Mouse (Mus musculus): Measurements from ENCODE around the gene Naga.

The Naga gene

DNA sequence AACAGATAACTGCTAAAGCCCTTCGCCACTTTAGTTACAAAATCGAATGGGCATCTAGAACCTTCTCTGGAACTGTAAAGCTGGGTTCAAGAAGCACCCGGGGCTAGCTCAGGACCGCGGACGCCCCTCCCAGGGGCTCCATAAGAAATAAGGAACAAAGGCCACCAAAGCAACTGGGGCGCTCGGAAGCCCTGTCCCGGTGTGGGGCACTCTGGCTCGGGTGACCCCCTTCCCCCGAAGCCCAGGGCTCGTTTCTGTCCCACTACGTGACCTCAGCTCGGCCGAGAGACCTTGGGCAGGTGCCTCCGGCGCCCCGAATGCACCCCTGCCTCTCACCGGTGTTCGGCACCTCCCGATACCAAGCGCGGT is 15.0 kb upstream of the Naga start:
- DNase-seq: no peak

DNA sequence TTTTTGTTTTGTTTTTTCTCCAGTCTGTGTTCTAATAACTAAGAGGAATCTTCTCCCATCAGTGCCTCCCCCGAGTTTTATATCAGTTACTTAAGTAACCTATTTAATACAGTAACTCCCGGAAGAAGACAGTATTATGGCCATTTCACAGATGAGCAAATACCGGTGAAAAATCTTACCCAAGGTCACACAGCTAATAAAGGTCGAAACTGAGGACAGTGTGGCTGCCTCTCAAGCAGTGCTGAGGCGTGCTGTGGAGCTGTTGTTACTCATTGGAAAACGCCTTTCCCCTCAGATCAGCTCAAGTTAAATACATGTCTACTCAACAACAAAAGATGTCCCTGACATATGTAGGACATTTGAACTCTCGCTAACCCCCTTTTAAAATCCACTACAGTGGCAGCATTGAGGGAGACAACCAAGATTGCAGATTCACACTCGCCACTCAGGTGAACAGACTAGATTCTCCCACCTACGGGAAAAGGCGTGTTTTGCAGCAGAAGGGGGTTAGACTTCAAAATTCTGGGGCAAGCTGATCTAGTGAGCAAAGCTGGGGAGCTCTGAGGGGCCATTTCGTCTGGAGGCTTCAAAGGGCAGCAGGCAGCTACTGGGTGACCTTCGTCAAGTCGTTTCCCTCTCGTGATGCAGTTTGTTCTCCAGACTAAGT is 14.5 kb upstream of the Naga start:
- peak; percentile 33 for DNase-seq

DNA sequence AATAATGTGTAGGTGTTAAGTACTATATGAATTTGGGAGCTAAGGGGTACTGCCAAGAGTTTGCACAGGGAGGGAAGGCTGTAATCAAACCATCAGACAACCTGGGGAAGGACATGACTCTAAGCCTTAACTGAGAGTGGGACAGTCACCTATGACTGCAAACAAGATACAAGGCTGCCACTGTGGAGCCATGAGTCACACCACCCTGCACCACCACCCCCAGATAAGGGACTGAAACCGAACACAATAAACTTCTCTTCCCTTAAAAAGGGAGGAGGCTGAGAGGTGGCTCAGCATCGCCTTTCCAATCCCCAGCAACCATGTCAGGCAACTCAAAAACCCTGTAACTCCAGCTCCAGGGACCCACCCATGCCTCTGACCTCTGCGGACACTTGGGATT is 12.8 kb upstream of the Naga start:
- no peak for DNase-seq

DNA sequence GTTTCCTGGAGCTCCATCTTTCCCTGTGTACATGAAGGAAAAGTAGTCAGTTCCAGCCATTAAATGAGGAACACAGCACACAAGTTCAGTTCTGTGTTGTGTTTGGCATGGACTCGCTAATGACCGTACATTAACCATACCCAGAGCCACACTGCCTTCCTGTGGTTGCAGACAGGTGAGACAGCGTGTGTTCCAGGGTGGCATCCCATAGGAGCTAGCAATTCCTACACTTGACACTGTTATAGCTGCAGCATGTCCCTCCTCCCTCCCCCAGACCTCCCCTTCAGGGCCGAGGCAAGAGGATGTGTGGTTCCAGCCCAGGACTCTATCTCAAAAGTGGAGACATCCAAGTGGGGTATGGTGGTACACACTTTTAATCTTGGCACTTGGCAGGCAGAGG is 11.6 kb upstream of the Naga start:
- DNase-seq: no peak

DNA sequence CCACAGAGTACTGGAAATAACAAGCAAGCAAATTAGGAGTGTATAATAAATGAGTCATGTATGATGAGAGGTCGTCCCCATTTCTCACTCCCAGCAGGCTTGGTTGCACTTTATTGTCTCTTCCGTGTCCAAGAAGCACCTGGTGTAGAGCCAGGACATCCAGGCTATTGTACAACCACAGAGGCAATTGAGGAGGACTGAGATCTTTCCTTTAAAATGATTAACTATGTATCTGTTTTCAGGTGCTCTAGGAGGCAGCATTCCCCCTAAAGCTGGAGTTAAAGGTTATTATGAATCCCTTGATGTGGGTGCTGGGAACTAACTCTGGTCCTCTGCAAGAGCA is 10.2 kb upstream of the Naga start:
- peak; percentile 1 for DNase-seq

DNA sequence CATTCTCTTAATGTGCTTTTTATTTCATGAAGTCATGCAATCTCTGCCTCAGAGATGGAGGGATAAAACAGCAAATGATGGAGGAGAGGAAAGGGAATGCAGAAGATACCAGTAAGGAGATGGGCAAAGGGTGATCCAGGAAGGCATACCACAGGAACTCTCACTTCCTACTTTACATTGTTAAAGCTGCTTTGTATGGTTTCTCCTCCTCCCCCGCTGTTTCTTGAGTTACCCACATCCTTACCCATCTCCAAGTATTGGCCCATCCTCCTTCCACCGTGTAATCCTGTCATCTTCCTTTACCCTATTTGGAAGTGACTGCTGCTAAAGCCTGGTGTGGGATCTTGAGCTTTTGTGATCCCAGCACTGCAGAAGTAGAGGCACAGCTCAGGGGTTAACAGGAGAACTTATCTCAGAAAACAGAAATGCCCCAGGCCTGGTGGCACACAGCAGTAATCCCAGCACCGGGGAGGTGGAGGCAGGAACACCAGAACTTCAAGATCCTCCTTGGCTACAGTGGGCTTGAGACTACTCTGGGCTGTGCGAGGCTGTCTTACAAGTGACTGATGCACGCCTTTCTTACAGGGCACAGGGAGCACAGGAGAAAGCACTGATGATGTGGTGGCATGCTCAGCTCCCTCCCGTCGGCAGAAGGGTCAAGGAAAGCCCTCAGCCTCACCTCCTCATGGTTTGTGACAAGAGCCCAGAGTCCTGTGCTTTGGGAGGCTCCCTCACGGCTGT is 9.7 kb upstream of the Naga start:
- DNase-seq: peak; percentile 2

DNA sequence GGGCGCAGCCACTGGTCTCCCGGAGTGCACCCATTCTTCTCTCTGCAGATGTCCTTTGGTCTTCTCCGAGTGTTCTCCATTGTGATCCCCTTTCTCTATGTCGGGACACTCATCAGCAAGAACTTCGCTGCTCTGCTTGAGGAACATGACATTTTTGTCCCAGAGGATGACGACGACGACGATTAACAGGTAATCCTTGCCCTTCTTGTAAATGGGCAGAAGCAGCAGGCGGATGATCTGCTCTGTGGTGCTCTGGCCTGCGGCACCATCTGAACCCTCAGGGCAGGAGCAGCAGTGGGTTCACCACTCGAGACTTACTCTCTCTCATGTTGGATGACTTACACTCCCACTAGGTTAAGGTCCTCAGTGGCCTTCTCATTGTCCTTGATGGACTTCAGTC is 9.1 kb upstream of the Naga start:
- no peak for DNase-seq

DNA sequence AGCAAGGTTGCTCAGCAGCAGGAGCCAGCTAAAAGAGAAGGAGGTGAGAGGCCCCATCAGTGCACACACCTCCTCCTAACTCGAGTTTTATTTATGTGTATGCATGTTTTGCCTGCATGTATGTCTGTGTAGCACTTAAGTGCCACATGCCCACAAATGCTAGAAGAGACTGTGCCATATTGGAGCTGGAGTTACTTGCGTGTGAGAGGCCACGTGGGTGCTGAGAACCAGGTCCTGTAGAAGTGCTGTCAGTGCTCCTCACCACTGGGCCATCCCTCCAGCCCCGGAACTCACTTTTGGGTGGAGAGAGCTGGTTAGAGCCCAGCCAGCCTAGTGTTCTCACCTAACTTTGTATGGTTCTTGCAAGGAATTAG is 8.6 kb upstream of the Naga start:
- no peak for DNase-seq

DNA sequence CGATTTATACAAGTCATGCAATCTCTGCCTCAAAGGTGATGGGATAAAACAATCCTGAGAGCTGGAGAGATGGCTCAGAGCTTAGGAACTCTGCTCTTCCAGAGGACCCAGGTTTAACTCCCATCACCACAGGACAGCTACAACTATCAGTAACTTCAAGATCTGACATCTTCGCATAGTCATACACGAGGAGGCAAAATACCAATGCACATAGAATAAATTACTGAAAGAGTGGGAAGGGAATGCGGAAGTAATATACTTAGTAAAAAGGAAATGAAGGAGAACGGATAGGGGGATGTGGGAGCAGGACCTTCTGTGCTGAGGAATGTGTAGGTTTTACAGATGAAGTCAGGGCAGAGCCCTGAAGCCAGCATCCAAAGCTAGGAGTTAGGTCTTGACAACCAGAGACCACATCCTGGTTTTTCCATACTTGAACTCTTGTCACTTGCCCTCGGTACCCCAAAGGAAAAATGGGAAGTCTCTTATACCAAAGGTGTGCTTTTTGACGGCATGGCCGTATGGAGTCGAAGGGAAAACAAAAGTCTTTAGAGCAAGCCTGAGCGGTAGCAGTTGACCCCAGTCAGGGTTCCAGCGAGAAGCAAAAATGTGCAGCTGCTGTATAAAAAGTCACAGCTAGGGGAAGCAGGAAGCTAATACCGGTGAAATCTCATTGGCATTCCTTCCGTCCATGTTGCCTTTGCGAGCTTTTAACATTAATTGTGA is 8.0 kb upstream of the Naga start:
- no peak for DNase-seq

DNA sequence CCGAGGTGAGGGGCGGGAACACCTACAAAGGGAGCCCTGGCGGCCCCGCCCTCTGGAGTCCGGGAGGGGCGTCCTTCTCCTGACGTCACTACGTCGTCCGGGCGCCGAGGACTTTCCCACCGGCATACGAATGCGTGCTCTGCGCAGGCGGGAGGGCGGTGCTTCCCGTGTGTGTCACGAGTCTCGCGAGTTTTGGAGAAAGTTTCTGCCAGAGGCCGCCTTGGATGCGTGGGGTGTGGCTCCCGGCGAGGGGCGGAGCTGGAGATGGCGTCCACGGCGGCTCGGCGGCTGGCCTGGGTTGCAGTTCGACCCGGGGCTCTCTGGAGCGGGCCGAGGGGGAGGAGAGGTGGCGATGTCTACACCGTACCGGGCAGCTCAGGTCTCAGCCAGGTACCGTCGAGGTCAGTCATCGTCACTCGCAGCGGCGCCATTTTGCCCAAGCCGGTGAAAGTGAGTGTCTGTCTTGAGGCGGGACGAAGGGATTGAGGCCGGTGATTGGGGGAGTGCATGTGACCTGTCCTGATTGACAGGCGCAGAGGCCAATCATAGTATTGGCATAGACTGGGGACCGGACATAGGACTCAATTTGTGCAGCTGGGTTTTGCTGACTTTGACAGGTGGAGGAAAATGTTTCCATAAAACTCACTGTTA is 7.2 kb upstream of the Naga start:
- peak; percentile 98 for DNase-seq

DNA sequence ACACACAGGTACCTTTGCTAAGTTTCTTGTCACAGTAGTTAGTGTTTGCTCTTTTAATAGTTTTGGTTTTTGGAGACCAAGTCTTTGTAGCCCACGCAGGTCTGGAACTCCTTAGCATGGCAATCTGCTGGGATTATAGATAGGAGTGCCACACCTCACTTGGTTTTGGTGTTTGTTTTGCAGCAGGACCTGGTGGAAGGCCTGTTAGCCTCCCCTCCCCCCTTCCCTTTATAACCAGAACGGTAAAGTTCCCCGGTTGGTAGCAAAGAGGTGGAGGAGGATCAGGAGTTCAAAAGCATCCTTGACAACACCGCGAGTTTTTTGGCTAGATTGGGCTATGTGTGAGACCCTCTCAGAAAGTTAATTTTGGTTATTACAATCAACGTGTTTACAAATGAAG is 6.2 kb upstream of the Naga start:
- DNase-seq: no peak

DNA sequence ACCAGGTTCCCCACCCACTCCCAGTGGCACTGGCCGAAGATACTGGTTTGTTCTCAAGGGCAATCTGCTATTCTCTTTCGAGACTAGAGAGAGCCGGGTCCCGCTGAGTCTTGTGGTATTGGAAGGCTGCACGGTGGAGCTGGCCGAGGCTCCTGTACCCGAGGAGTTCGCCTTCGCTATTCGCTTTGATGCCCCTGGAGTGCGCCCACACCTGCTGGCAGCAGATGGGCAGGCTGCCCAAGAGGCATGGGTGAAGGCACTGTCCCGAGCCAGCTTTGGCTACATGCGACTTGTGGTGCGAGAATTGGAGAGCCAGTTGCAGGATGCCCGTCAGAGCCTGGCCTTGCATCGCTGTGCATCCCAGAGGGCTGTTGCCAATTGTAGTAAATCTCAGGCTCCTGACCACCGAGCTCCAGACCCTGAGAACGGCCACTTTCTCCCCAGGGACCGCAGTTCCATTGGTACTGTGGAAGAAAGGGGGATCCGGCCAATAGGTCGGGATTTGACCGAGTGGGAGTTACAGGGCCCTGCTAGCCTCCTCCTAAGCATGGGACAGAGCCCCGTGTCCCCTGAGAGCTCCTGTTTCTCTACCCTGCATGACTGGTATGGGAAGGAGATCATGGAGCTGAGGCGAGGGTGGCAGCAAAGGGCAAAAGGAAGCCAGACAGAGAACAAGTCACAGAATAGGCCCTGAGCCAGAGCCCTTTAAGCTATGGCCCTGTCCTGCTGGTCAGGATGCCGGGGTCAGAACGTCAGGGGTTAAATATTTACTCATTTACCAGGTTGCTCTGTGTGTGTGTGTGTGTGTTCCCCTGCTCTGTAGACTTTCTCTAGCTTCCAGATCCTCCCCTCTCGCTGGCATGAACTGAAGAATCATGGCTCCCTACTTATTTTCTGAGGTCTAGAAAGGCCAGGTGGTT is 4.9 kb upstream of the Naga start:
- no peak for DNase-seq

DNA sequence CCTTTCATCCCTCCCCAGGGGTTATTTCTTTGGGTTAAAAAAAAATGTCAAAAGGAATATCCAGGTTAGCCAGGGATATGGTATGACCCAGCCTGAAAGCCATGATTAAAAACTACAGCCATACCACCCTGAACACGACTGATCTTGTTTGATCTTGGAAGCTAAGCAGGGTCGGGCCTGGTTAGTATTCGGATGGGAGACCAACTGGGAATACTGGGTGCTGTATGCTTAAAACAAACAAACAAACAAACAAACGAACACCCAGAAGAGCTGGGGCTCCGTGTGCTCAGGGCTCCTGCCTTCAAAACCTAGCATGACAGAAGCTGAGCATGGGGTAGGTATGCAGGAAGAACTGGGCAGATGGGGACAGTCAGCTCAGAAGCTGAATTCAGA is 3.8 kb upstream of the Naga start:
- no peak for DNase-seq

DNA sequence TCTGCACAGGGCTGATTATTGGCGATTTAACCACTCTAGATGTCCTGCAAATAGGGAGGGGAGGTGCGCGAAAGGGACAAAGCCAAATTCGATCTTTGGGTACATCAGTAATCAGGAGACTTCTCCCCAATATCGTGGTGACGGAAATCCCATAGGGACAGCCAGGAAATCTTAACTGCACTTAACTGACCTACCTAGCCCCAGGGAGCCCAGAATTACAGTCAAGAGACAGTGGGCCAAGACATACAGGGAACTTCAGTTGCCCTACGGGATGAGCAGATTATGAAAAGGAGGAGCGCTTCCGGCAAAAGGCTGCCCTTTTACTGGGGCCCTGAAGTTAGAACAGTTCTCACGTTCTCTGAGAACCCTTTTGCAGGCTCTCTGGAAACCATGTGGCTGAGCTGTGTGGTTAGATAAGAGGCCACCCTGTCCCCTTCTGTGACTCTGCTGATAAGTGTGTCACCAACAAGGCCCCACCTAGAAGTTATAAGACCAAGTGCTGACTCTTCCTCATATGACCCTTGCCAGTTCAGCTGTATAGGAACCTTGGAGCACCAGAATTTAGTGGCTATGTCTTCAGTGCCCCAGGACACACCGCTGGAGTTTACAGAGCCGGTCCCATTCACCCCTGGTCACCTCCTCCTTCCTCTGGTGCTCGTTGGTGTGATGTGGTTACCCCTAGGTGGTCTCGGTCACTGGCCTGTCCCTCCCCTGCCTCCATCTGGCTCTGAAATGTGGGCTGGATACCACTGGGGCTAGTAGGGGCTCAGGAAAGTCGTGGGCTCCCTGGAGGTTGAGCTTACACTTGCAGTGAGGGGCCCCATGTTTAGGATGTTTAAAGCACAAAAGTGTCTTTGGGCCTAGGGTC is 3.2 kb upstream of the Naga start:
- peak; percentile 31 for DNase-seq

DNA sequence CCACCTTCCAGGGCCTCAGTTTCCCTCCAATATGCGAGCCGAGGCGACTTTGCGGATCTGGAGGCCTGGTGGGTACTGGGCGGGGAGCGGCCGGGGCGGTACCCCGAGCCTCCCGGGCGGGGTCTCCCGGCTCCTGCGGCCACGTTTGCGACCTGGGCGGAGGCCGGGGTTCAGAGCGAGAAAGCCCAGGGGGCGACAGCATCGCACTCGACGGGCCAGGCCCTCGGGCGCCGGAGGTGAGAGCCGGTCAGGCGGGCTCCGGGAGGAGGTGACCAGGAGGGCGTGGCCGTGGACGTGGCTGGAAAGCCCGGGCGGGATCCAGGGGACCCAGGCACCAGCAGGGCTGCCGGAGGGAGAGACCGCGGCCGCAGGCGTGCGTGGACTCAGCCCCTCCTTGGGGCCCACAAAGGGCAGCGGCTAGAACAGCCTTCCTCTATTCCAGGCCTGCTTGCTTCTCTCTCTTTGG is 2.3 kb upstream of the Naga start:
- peak; percentile 41 for DNase-seq

DNA sequence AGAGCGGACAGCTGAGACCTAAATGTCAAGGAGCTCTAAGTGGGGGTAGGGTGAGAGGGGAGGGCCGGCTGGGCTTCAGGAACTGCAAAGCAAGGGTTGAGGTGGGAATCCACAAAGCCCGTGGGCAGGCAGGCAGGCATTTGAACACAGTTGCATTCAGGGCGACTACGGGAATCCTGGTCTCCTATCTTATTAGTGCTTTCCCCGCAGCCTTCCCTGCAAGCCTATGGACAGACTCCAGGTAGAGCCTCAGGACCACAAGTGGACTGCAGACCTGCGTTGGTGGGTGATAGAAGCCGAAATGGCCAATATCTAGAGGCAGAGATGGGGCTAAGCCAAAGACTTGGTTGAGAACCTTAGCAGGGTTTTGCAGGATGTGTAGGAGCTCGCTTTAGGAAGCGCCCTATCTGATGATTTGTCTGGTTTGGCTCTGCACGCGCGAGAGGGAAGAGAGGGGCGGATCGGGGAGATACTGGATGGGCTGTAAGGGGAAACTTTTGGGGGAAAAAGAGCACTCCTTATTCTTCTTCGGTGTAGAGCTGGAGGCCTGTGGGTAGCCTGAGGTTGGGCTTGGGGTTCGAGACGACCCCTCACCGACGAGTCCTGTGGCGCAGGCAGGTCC is 1.8 kb upstream of the Naga start:
- DNase-seq: peak; percentile 4

DNA sequence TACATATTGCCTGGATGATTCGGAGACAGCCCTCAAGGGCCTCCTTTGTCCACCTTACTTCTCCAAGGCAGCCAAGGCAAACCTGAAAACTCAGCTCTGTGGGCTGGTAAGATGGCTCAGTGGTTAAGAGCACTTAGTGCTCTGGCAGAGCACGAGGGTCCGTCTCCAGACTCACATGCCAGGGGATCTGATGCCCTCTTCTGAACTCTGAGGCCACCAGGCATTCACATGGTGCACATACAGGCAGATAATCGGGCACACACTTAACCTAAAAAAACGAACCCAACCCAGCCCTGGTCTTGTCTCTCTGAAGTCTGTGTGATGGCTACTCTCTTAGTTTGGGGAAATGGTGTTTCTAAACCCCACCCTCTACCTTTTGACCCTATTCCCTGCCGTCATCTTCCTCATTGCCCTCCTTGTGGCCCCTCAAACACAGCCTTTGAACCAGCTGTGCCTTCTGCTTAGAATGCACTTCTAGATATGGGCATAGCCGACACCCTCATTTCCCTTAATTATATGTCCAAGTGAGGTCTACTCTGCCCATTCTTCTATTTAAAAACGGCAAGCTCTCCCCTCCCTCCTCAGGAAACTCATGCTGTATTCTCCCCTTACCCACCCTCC is 1.0 kb upstream of the Naga start:
- DNase-seq: no peak

DNA sequence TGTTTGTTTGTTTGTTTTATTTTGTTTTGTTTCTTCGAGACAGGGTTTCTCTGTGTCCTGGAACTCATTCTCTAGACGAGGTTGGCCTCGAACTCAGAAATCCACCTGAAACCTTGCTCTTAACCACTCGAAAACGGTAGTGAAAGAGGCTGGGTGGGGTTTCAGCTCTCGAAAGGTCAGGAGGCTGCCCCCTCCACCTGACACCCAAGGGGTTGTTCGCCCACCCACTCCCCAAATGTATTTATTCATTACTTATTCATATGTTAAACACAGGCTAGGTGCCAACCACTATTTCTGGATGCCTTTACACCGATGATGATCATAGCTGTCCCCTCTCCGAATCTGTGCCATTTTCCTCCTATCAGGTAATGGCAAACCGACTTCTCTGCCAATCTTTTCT is 425 bp upstream of the Naga start:
- DNase-seq: peak; percentile 32

DNA sequence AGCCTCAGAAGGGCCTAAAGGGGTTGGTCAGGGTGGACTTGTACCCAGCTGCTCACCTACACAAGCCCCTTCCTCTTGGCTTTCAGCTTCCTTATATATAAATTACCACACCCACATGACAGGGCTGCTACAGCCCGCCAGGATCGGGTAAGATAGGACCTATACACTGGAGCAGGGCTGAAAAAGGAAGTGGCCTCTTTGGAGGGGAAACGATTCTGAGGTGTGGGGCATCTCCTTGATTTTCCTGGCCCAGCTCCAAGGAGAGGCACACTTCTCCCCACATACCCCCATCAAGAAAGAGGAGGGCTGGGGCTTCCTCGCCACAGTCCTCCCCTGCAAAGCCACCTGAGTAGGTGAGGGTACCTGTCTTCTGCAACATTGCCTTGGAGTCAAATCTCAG is 850 bp downstream of the Naga start:
- no peak for DNase-seq

DNA sequence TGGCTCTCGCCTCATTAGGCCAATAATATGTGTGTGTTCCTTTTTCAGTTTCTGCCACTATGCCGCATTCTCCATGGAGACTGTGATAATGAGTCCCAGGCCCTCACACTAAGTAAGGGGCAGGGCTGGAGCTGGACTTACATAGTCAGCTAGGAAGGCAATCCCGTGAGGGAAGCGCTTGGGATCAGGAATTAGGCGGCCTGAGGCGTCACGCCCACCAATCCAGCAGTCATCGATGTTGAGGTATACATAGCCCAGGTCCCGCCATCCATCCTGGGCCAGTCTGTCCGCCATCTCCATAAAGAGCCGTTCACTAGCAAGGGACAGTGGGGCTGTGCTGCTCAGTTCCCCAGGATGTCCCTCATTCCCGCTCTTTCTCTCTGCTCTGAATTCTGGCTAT is 2.1 kb downstream of the Naga start:
- DNase-seq: no peak

DNA sequence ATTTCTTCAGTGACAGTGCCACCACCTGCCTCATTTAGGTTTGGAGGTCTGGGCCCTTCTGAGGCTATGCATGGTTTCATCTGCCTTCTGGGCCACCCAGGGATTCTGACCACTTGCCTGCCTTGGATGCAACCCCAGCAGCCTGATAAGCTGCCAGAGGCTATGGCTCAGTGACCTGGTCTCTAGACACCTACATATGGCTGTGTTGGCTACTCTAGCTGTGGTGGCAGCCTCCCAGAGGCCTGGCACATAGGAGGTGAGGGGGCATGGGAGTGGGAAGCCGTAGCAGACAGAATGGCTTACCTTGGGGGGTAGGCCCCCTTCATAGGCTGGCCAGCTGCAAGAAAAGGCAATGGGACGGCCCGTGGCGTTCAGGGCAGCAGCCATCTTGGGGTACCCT is 3.5 kb downstream of the Naga start:
- no peak for DNase-seq
